Mouse (Mus musculus): Measurements from ENCODE around the gene Scyl1. TPM values are rescaled to one million over a fixed set of nuclear protein-coding genes. Genes with fewer than 3 reads are reported as not detected.

Gene Scyl1
- polyA plus RNA-seq, 1 experiment from 2014 or later = 65.8 TPM

DNA sequence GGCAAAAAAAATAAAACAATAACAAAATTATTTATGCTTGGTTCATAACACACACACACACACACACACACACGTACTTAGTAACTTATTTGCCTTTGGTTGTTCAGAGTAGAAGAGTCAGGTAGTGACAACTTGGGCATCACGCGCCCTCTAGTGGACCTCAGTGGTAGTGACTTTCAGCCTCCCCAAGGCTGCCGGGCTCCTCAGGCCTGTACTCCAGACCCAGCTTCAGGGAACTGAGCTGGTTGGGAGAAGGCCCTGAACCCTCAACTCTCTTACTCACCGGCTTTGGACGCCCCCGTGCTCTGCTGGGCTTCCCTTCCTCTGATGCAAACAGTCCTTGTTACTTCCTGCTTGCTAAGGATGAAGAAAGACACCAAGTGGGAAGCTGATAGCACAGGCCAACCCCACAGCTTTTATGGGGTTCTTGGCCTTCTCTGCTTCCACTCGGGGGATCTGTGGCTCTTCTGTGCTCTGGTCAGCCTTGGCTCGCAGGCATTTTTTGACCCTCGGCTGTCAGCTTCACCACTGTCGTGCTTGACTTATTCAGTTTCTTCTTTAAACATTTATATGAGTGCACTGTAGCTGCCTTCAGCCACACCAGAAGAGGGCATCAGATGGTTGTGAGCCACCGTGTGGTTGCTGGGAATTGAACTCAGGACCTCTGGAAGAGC lies 15.4 kb upstream of the Scyl1 start:
- no peak overlapping the region for H3K4me2 ChIP-seq (ENCODE audit: low read depth, severe bottlenecking)
- H3K4me3 ChIP-seq (ENCODE audit: low read depth, low read length) = no peak overlapping the region
- no peak overlapping the region for H3K27ac ChIP-seq (replicated peaks; ENCODE audit: low read depth, low read length)
- H3K9me3 ChIP-seq (ENCODE audit: control insufficient read depth, low read length) = no peaks in the 10 kb centered on the region
- ATAC-seq (ENCODE audit: insufficient number of reproducible peaks, low FRiP score, low TSS enrichment, low read depth) (0 out of 2 replicates have a peak, but pooled peaks have one; percentile 68), DNase-seq (ENCODE audit: low spot score) (peak; percentile 94)
- no peak overlapping the region for H3K9ac ChIP-seq (ENCODE audit: low read length)
- no peaks in the 10 kb centered on the region for H3K36me3 ChIP-seq (ENCODE audit: control insufficient read depth, insufficient read depth, low read length)
- WGBS = 13% methylated on average over 12 of the region's 12 CpGs
- no peaks in the 10 kb centered on the region for H3K27me3 ChIP-seq (ENCODE audit: control insufficient read depth, insufficient read depth, low read length)
- H3K4me1 ChIP-seq (ENCODE audit: control insufficient read depth, insufficient read depth, low read length) = no peaks in the 10 kb centered on the region

DNA sequence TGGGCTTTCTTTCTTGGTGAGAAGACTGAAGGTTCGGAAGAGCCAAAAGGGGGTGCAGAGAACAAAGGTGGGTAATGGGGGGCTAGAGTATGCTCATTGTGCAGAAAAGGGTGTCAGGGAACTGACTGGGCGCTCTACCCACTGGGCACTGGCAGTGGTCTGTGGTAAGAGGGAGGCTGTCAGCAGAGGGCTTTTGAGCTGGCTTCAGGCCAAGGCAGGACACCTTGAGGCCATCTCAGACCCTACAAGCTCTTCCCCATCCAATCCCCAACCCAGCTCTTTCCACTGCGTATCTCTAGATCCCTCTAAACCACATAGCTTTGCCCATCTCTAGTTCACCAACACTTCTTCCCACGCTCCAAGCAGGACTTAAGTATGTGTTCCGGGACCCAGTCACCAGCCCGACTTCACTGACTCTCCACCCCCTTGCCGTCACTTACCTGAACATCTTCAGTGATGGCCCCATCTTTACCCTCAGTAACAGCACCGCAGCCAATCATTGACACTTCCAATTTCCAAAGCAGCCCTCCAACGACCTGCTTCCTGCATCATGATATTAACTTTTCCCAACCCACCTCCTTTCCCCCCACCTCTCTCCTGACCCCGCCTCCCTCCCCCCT lies 13.8 kb upstream of the Scyl1 start:
- H3K4me1 ChIP-seq (ENCODE audit: control insufficient read depth, insufficient read depth, low read length) = no peaks in the 10 kb centered on the region
- H3K9ac ChIP-seq (ENCODE audit: low read length) = no peak overlapping the region
- no peak overlapping the region for H3K27ac ChIP-seq (replicated peaks; ENCODE audit: low read depth, low read length)
- H3K9me3 ChIP-seq (ENCODE audit: control insufficient read depth, low read length) = no peaks in the 10 kb centered on the region
- ATAC-seq (ENCODE audit: insufficient number of reproducible peaks, low FRiP score, low TSS enrichment, low read depth) = no peak
- no peak for DNase-seq (ENCODE audit: low spot score)
- no peaks in the 10 kb centered on the region for H3K36me3 ChIP-seq (ENCODE audit: control insufficient read depth, insufficient read depth, low read length)
- no peak overlapping the region for H3K4me3 ChIP-seq (ENCODE audit: low read depth, low read length)
- WGBS = 60% methylated on average over 10 of the region's 10 CpGs
- no peak overlapping the region for H3K4me2 ChIP-seq (ENCODE audit: low read depth, severe bottlenecking)
- H3K27me3 ChIP-seq (ENCODE audit: control insufficient read depth, insufficient read depth, low read length) = no peaks in the 10 kb centered on the region

DNA sequence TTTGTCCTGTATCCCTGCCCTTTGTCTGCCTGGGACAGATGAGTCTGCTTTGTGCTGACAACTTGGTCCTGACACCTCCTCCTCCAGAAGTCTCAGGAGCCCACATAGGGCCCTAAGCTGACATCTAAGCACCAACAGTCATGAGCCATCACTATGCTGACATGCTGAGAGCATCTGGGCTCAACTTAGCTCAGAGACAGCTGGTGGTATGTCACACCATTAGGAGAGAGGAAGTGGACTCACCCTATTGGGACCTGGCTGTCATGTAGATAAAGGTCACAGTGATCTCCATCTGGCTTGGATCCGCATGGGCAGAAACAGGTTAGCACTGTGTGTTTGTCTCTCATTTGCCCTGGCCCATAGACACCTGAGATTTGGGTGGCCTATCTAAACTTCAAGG lies 10.9 kb upstream of the Scyl1 start:
- DNase-seq (ENCODE audit: low spot score) (no peak), ATAC-seq (ENCODE audit: insufficient number of reproducible peaks, low FRiP score, low TSS enrichment, low read depth) (no peak)
- Histone ChIP-seq H3K27ac (replicated peaks; ENCODE audit: low read depth, low read length) (no peak overlapping the region), H3K4me1 (ENCODE audit: control insufficient read depth, insufficient read depth, low read length) (no peaks in the 10 kb centered on the region), H3K4me3 (ENCODE audit: low read depth, low read length) (no peak overlapping the region), H3K4me2 (ENCODE audit: low read depth, severe bottlenecking) (no peak overlapping the region), H3K9ac (ENCODE audit: low read length) (no peak overlapping the region), H3K9me3 (ENCODE audit: control insufficient read depth, low read length) (no peaks in the 10 kb centered on the region), H3K36me3 (ENCODE audit: control insufficient read depth, insufficient read depth, low read length) (no peaks in the 10 kb centered on the region), H3K27me3 (ENCODE audit: control insufficient read depth, insufficient read depth, low read length) (no peaks in the 10 kb centered on the region)
- 81% methylated on average over 1 of the region's 1 CpGs for WGBS

DNA sequence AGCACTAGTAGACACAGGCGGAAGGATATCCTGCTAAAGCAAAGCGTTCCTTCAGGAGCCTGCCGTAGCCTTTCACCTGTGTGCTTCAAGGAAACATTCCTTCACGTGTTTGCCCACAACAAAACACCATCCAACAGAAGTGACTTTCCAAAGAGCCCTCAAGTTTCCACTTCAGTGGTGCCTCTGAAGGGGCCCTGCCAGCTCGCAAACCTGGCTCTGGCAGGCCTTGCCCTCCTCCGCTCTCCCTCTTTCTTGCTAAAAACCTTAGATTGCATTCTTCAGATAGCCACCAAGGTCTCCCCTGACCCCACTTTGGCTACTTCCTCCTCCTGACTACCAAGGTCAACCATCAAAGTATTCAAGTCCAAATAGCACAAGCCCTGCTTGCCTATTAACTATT lies 10.3 kb upstream of the Scyl1 start:
- no peak overlapping the region for H3K27ac ChIP-seq (replicated peaks; ENCODE audit: low read depth, low read length)
- no peaks in the 10 kb centered on the region for H3K27me3 ChIP-seq (ENCODE audit: control insufficient read depth, insufficient read depth, low read length)
- WGBS = 92% methylated on average over 6 of the region's 6 CpGs
- no peak overlapping the region for H3K4me3 ChIP-seq (ENCODE audit: low read depth, low read length)
- no peak overlapping the region for H3K9ac ChIP-seq (ENCODE audit: low read length)
- H3K9me3 ChIP-seq (ENCODE audit: control insufficient read depth, low read length) = no peaks in the 10 kb centered on the region
- no peaks in the 10 kb centered on the region for H3K36me3 ChIP-seq (ENCODE audit: control insufficient read depth, insufficient read depth, low read length)
- no peak for ATAC-seq (ENCODE audit: insufficient number of reproducible peaks, low FRiP score, low TSS enrichment, low read depth)
- H3K4me1 ChIP-seq (ENCODE audit: control insufficient read depth, insufficient read depth, low read length) = no peaks in the 10 kb centered on the region
- DNase-seq (ENCODE audit: low spot score) = no peak
- no peak overlapping the region for H3K4me2 ChIP-seq (ENCODE audit: low read depth, severe bottlenecking)

DNA sequence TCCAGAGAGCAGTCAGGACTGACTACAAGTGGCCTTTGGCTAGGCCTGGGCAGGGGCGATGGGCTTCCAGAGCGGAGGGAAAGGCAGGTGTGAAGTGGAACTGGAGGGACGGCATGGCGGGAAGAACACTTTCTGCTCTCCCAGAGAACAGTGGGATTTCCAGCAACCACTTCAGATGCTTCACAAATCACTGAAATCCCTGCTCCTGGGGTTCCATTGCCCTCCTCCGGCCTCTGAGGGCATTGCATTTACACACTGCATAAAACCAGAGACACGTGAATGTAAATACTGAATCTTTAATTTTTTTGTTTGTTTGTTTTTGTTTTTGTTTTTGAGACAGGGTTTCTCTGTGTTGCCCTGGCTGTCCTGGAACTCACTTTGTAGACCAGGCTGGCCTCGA lies 9.0 kb upstream of the Scyl1 start:
- WGBS = 69% methylated on average over 7 of the region's 7 CpGs
- no peak overlapping the region for H3K27ac ChIP-seq (replicated peaks; ENCODE audit: low read depth, low read length)
- no peak overlapping the region for H3K4me2 ChIP-seq (ENCODE audit: low read depth, severe bottlenecking)
- H3K4me3 ChIP-seq (ENCODE audit: low read depth, low read length) = no peak overlapping the region
- H3K9me3 ChIP-seq (ENCODE audit: control insufficient read depth, low read length) = no peaks in the 10 kb centered on the region
- peak; percentile 45 for DNase-seq (ENCODE audit: low spot score)
- no peaks in the 10 kb centered on the region for H3K4me1 ChIP-seq (ENCODE audit: control insufficient read depth, insufficient read depth, low read length)
- no peaks in the 10 kb centered on the region for H3K36me3 ChIP-seq (ENCODE audit: control insufficient read depth, insufficient read depth, low read length)
- no peak for ATAC-seq (ENCODE audit: insufficient number of reproducible peaks, low FRiP score, low TSS enrichment, low read depth)
- H3K9ac ChIP-seq (ENCODE audit: low read length) = no peak overlapping the region
- H3K27me3 ChIP-seq (ENCODE audit: control insufficient read depth, insufficient read depth, low read length) = no peaks in the 10 kb centered on the region

DNA sequence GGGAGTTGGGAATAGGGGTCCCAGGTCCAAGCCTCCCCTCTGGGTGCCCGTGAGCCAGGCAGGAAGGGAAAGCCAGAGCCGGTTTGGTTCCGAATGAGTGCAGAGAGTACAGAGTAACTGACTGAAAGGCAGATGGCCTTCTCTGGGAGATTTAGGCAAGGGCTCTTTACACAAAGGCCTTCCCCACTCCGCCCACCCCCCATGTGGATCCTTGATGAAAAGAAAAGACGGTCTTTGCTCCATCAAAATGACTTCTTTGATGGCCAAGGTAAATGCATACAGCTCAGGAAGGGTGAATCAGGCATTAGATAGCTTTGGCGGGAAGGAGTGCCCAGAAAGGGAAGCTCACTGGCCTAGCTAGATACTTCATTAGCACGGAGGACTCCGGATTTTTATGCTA lies 7.1 kb upstream of the Scyl1 start:
- WGBS = 59% methylated on average over 8 of the region's 8 CpGs
- Histone ChIP-seq H3K4me2 (ENCODE audit: low read depth, severe bottlenecking) (no peak overlapping the region), H3K27ac (replicated peaks; ENCODE audit: low read depth, low read length) (no peak overlapping the region), H3K27me3 (ENCODE audit: control insufficient read depth, insufficient read depth, low read length) (no peaks in the 10 kb centered on the region), H3K4me1 (ENCODE audit: control insufficient read depth, insufficient read depth, low read length) (no peaks in the 10 kb centered on the region), H3K36me3 (ENCODE audit: control insufficient read depth, insufficient read depth, low read length) (no peaks in the 10 kb centered on the region), H3K9ac (ENCODE audit: low read length) (no peak overlapping the region), H3K4me3 (ENCODE audit: low read depth, low read length) (no peak overlapping the region), H3K9me3 (ENCODE audit: control insufficient read depth, low read length) (no peaks in the 10 kb centered on the region)
- DNase-seq (ENCODE audit: low spot score) (no peak), ATAC-seq (ENCODE audit: insufficient number of reproducible peaks, low FRiP score, low TSS enrichment, low read depth) (no peak)

DNA sequence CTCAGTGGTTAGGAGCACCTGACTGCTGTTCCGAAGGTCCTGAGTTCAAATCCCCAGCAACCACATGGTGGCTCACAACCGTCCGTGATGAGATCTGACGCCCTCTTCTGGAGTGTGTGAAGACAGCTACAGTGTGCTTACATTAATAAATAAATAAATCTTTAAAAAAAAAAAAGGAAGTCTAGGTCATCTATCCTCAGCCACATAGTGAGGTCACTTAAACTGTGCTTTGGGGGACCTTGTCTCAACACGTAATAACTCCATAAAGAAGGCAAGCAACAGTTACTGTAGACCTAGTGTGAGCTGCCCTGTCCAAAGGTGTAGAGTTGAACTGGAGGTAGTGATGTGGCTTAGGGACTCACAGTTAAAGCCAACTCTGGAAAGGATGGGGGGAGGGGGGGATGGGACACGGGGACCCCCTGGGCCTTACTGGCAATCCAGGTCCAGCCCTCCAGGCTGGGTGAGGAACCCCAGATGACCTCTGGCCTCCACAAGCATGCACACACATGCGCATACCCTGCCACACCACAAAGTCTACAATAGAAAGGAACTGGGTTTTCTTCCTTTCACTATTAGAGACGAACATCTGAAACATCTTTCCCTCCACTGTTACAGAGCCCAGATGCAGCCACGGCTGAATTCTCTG lies 6.3 kb upstream of the Scyl1 start:
- ATAC-seq (ENCODE audit: insufficient number of reproducible peaks, low FRiP score, low TSS enrichment, low read depth) = no peak
- H3K9ac ChIP-seq (ENCODE audit: low read length) = no peak overlapping the region
- WGBS = 82% methylated on average over 9 of the region's 9 CpGs

DNA sequence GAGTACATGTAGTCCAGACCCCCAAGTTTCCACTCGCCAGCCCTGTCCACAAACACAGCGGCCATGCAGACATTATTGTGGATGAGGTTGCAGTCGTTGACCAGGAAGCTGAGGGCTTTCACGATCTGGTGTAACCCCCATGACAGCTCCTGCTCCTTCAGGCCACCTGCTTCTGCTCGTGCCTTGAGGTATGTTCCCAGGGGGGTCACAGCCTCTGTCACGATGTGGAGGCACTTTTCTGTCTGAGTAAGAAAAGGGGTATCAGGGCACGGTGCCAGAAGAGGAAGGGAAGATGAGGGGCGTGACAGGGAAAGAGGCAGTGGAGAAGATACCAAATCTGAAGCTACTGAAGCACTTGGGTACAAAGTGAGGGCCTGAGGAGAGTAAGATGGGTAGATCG lies 908 bp downstream of the Scyl1 start:
- peak overlapping the region; percentile 93 for H3K4me3 ChIP-seq (ENCODE audit: low read depth, low read length)
- H3K36me3 ChIP-seq (ENCODE audit: control insufficient read depth, insufficient read depth, low read length) = peaks cover 7% of the 10 kb centered on the region
- no peak for DNase-seq (ENCODE audit: low spot score)
- peaks cover 10% of the 10 kb centered on the region for H3K4me1 ChIP-seq (ENCODE audit: control insufficient read depth, insufficient read depth, low read length)
- H3K27ac ChIP-seq (replicated peaks; ENCODE audit: low read depth, low read length) = no peak overlapping the region
- H3K4me2 ChIP-seq (ENCODE audit: low read depth, severe bottlenecking) = peak overlapping the region; percentile 62
- no peak for ATAC-seq (ENCODE audit: insufficient number of reproducible peaks, low FRiP score, low TSS enrichment, low read depth)
- 58% methylated on average over 9 of the region's 9 CpGs for WGBS
- peak overlapping the region; percentile 84 for H3K9ac ChIP-seq (ENCODE audit: low read length)
- H3K9me3 ChIP-seq (ENCODE audit: control insufficient read depth, low read length) = no peaks in the 10 kb centered on the region
- no peaks in the 10 kb centered on the region for H3K27me3 ChIP-seq (ENCODE audit: control insufficient read depth, insufficient read depth, low read length)

More for the DNA sequence above, 6.3 kb upstream of the Scyl1 start:
- Histone ChIP-seq H3K27ac (replicated peaks; ENCODE audit: low read depth, low read length) (no peak overlapping the region), H3K27me3 (ENCODE audit: control insufficient read depth, insufficient read depth, low read length) (no peaks in the 10 kb centered on the region), H3K4me1 (ENCODE audit: control insufficient read depth, insufficient read depth, low read length) (no peaks in the 10 kb centered on the region), H3K9me3 (ENCODE audit: control insufficient read depth, low read length) (no peaks in the 10 kb centered on the region), H3K4me3 (ENCODE audit: low read depth, low read length) (no peak overlapping the region), H3K36me3 (ENCODE audit: control insufficient read depth, insufficient read depth, low read length) (no peaks in the 10 kb centered on the region), H3K4me2 (ENCODE audit: low read depth, severe bottlenecking) (no peak overlapping the region)
- DNase-seq (ENCODE audit: low spot score) = no peak
